Mouse (Mus musculus) lung, embryonic 14.5 days (tissue): ENCODE measurements around the gene Tmem108. TPM values are rescaled to one million over a fixed set of nuclear protein-coding genes. Genes with fewer than 3 reads are reported as not detected.

ENCODE experiments used
- ATAC-seq: fragments of 200-750 bp; cut with Nextera tagmentation; 2 replicates; pipeline ENCODE4 v1.8.0; 2017; ENCODE audit warnings: mild to moderate bottlenecking, moderate TSS enrichment, moderate library complexity; ENCODE audit not compliant: insufficient read depth
- DNase-seq: peaks from one replicate; pipeline ENCODE4 v3.0.0-alpha.2; 2015
- H3K27ac ChIP-seq: fragments of 300-500 bp; sonication (generic); 2 replicates; pipeline ENCODE4 v1.5.1; 2014; ENCODE audit warnings: low read depth, mild to moderate bottlenecking, moderate library complexity
- H3K27me3 ChIP-seq: fragments of 300-500 bp; sonication (generic); 2 replicates; pipeline ENCODE4 v1.6.1; 2014; ENCODE audit warnings: low read length, control low read depth; ENCODE audit not compliant: insufficient read depth
- H3K36me3 ChIP-seq: fragments of 300-500 bp; sonication (generic); 2 replicates; pipeline ENCODE4 v1.6.1; 2014; ENCODE audit warnings: control low read depth; ENCODE audit not compliant: insufficient read depth
- H3K4me1 ChIP-seq: fragments of 300-500 bp; sonication (generic); 2 replicates; pipeline ENCODE4 v1.6.1; 2014; ENCODE audit warnings: antibody characterized with exemption, control low read depth; ENCODE audit not compliant: insufficient read depth
- H3K4me2 ChIP-seq: fragments of 300-500 bp; sonication (generic); 2 replicates; pipeline ENCODE4 v1.6.1; 2014; ENCODE audit warnings: mild to moderate bottlenecking
- H3K4me3 ChIP-seq: fragments of 300-500 bp; sonication (generic); 2 replicates; pipeline ENCODE4 v1.5.1; 2014; ENCODE audit warnings: low read depth, low read length
- H3K9ac ChIP-seq: fragments of 300-500 bp; sonication (generic); 2 replicates; pipeline ENCODE4 v1.6.1; 2014
- H3K9me3 ChIP-seq: fragments of 300-500 bp; sonication (generic); 2 replicates; pipeline ENCODE4 v1.6.1; 2016; ENCODE audit warnings: low read depth, low read length, control low read depth
- CTCF ChIP-seq: IDR thresholded peaks from 2 replicates; pipeline ENCODE4 v1.5.1; 2016; ENCODE audit warnings: antibody characterized with exemption, low read depth
- WGBS: fragments of 180-500 bp; shearing (Covaris S2); extraction: QIAGEN DNeasy Blood & Tissue Kit; methylation state at CpG from one replicate; pipeline ENCODE4 v1.1.7; 2014; 5-methylcytosine and 5-hydroxymethylcytosine counted together
- polyA plus RNA-seq: library from polyadenylated mRNA; unstranded; fragments of >200 nt; fragmentation: Nextera tagmentation; extraction: Ambion mirVana; gene quantifications from 2 replicates; pipeline ENCODE4 v1.2.1, GENCODE M21; 2014

Tmem108 gene
- 14.8 and 16.0 TPM in 2 replicates for polyA plus RNA-seq

DNA sequence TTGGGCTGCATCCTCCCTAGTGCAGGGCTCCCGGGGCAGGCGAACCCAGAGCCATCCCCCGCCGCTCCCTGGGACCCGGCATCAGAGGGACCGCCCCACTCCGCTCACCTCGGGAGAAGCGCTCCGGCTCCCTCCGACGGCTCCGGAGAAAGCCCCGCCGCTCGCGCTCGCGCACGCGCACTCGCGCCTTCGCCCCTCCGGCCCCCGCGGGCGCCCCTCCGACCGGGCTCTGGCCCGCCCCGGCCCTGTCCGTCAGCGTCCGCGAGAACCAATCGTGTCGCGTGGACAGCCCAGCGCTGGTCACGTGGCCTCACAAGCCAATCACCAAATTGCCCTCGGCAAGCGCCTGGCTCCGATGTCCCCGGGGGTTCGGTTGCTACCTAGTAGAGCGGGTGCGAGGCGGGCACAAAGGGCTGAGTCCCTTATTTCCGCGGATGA is at the start of gene Tmem108:
Gene Tmem108, minus strand, starts transcription at position 191 of the 438 bp plus-strand sequence.
- no peak for TF ChIP-seq CTCF
- Histone ChIP-seq H3K4me3 (peak within 1 kb of the TSS; percentile 60), H3K9ac (peak within 1 kb of the TSS; percentile 64), H3K27ac (no peak within 1 kb of the TSS), H3K9me3 (no peaks in the 10 kb centered on the region), H3K27me3 (peaks cover 24% of the 10 kb centered on the region), H3K36me3 (no peaks in the 10 kb centered on the region), H3K4me2 (peak within 1 kb of the TSS; percentile 95), H3K4me1 (0 out of 2 replicates have a peak, but pooled peaks cover 2% of the 10 kb centered on the region)
- peak; percentile 99 for ATAC-seq
- peak; percentile 95 for DNase-seq
- under 1% methylated on average over 51 of the region's 51 CpGs for whole genome bisulfite sequencing

DNA sequence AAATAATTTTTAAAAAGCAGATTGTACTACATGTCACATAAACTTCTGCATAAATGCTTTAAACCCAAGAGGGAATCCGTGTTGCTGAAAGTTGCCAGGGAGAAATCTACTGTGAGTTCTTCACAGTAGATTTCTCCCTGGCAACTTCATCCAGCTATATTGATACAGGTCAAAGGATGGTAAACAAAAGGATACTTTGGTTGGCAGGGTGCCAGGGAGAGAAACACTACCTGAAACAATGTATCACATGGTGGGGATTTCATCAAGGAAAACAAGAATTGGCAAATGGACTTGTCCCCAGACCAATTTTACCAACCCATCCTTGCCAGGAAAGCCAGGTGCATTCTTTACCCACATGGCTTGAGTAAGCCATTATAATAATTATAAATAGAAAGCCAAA is 27.4 kb upstream of the Tmem108 start:
- no peaks in the 10 kb centered on the region for H3K36me3 ChIP-seq
- no peak for TF ChIP-seq CTCF
- H3K4me2 ChIP-seq = no peak overlapping the region
- H3K27me3 ChIP-seq = no peaks in the 10 kb centered on the region
- DNase-seq (no peak), ATAC-seq (no peak)
- no peak overlapping the region for H3K27ac ChIP-seq
- 58% methylated on average over 1 of the region's 1 CpGs for WGBS
- no peaks in the 10 kb centered on the region for H3K9me3 ChIP-seq
- H3K4me3 ChIP-seq = no peak overlapping the region
- H3K4me1 ChIP-seq = no peaks in the 10 kb centered on the region
- no peak overlapping the region for H3K9ac ChIP-seq

DNA sequence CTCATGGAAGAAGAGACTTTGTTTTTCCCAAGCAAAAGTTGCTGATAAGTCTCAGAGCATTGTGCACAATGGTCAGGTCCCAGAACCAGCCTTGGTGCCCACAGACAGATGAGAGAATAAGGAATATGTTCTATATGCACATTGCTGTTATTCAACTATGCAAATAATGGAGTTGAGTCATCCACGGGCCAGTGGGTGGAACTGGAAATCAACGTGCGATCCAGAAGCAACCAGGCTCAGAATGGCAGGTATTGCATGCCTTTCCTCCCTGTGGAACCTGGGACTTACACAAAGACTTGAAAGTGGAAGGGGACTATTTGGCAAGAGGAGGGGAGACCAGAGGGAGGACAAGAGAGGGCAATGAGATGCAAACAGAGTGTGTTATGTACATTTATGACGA is 22.5 kb upstream of the Tmem108 start:
- no peak overlapping the region for H3K9ac ChIP-seq
- no peaks in the 10 kb centered on the region for H3K9me3 ChIP-seq
- no peak overlapping the region for H3K4me2 ChIP-seq
- DNase-seq = no peak
- H3K36me3 ChIP-seq = no peaks in the 10 kb centered on the region
- 78% methylated on average over 4 of the region's 4 CpGs for WGBS
- no peaks in the 10 kb centered on the region for H3K27me3 ChIP-seq
- H3K4me1 ChIP-seq = no peaks in the 10 kb centered on the region
- H3K27ac ChIP-seq = no peak overlapping the region
- no peak for TF ChIP-seq CTCF
- H3K4me3 ChIP-seq = no peak overlapping the region
- ATAC-seq = no peak

DNA sequence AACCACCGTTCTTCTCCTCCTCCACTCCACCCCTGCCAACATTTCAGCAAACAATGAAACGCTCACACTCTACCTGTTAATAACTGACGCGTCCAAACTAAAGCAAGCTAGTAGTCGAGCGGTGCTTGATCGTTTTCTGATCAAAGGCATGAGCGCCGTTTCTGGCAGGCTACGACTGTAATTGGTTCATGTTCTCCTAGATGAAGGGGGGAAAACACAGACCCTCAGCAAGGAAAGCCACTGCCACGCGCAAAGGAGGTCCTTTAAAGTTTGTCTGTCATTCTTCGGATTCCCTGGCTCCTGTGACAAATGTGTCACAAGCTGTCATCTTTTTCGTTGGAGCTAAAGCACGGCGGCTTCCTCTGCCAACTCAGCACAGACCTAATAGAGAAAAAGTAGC is 21.6 kb upstream of the Tmem108 start:
- H3K4me1 ChIP-seq = no peaks in the 10 kb centered on the region
- ATAC-seq (no peak), DNase-seq (no peak)
- H3K4me3 ChIP-seq = no peak overlapping the region
- H3K27me3 ChIP-seq = no peaks in the 10 kb centered on the region
- H3K27ac ChIP-seq = no peak overlapping the region
- 56% methylated on average over 16 of the region's 16 CpGs for WGBS
- H3K4me2 ChIP-seq = no peak overlapping the region; the same call in 1 of the 2 replicates
- H3K36me3 ChIP-seq = no peaks in the 10 kb centered on the region
- no peaks in the 10 kb centered on the region for H3K9me3 ChIP-seq
- TF ChIP-seq CTCF = no peak
- H3K9ac ChIP-seq = no peak overlapping the region

DNA sequence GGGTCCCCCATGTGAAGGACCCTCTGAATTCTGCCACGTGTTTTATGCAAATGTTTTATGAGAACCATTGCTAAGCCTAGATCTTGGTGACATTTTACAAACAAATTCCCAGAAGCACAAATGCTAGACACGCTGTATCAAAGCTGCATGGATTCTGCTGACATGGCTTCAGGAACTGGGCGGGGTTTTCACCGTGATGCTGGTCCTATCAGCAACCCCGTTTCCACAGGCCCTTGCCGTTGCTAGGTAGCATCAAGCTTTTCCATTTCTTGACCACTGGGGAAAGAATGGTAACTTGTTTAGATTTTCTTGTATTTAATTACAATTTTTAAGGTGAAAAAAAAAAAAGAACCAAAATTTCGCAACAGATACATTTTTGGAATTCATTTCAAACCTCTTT is 20.7 kb upstream of the Tmem108 start:
- Histone ChIP-seq H3K4me2 (no peak overlapping the region), H3K36me3 (no peaks in the 10 kb centered on the region), H3K4me3 (no peak overlapping the region), H3K27me3 (no peaks in the 10 kb centered on the region), H3K4me1 (no peaks in the 10 kb centered on the region), H3K9me3 (no peaks in the 10 kb centered on the region), H3K27ac (no peak overlapping the region), H3K9ac (no peak overlapping the region)
- no peak for DNase-seq
- no peak for TF ChIP-seq CTCF
- WGBS = 71% methylated on average over 7 of the region's 7 CpGs
- ATAC-seq = no peak

DNA sequence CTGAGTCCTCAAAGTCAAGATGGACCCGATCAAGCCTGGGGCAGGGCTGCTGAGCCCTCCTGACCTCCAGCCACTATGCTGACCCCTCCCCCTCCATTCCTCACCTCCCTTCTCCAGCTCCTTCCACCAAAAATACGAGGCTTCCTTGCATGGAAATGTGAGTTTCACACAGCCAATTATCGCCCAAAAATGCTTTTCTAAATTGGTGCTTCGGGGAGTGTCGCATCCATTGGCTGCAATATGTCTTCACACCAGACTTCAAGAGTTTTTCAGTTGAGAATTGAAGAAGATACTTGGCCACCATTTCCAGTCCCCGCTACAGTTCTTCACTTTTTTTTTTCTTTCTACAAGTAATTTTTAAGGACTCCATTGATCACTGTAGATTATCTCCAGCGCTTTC is 19.8 kb upstream of the Tmem108 start:
- Histone ChIP-seq H3K9me3 (no peaks in the 10 kb centered on the region), H3K4me1 (no peaks in the 10 kb centered on the region), H3K27ac (no peak overlapping the region), H3K9ac (no peak overlapping the region), H3K4me3 (no peak overlapping the region), H3K4me2 (no peak overlapping the region), H3K36me3 (no peaks in the 10 kb centered on the region), H3K27me3 (no peaks in the 10 kb centered on the region)
- ATAC-seq (no peak), DNase-seq (no peak)
- TF ChIP-seq CTCF = no peak
- 73% methylated on average over 7 of the region's 7 CpGs for WGBS

DNA sequence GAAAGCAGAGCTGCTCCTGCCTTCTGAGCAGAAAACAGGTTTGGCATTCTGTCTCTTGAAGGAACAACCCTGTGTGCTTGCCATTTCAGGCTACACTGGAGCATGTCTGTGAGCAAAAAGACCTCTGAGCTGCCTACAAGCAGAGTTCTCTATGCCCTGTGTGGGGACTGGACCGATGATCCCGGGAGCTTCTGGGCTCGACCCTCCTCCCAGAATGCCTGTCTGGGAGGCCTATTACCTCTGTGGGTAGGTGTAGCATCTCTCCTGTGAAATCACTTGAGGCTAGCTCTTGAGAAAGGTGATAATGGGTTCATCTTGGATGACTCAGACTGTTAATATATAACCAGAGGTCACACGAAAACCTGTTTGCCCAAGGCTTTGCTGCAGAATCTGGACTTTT is 19.0 kb upstream of the Tmem108 start:
- WGBS = 61% methylated on average over 4 of the region's 4 CpGs
- Histone ChIP-seq H3K4me1 (no peaks in the 10 kb centered on the region), H3K9ac (no peak overlapping the region), H3K27ac (no peak overlapping the region), H3K27me3 (no peaks in the 10 kb centered on the region), H3K4me3 (no peak overlapping the region), H3K9me3 (no peaks in the 10 kb centered on the region), H3K4me2 (no peak overlapping the region), H3K36me3 (no peaks in the 10 kb centered on the region)
- TF ChIP-seq CTCF = no peak
- ATAC-seq (no peak), DNase-seq (no peak)

DNA sequence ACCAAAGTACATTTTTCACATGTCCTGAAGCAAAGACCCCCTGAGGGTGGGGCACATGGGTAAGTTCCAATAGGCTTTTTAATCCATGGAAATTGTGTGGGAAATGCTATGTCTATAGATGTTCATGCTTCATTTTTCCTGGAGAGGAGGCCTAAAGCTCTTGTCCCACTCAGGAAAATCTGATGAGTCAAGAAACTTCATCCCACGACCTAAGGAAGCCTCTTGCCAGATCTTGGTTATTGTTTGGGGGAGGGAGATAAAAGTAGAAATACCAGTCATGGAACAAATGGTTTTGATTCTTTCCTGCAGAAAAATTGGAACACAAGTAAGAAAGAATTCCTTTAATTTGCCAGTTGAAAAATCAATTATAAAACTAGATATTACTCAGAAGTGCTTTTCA is 16.5 kb upstream of the Tmem108 start:
- Histone ChIP-seq H3K27ac (no peak overlapping the region), H3K4me3 (no peak overlapping the region), H3K36me3 (no peaks in the 10 kb centered on the region), H3K4me1 (no peaks in the 10 kb centered on the region), H3K9ac (no peak overlapping the region), H3K4me2 (no peak overlapping the region), H3K9me3 (no peaks in the 10 kb centered on the region), H3K27me3 (no peaks in the 10 kb centered on the region)
- ATAC-seq (no peak), DNase-seq (no peak)
- WGBS = 36% methylated on average over 1 of the region's 1 CpGs
- no peak for TF ChIP-seq CTCF
